Mouse (Mus musculus) myocyte (in vitro differentiated cells): ENCODE measurements at regions not wholly inside any gene's neighbourhood (a gene's known extent, or its start where the extent isn't known, plus 50 kb on each side); places are given as distances from the start of the nearest gene placed in this dataset.

Experiments
- CEBPB ChIP-seq: IDR thresholded peaks from 2 replicates; pipeline ENCODE4 v1.6.1; 2011; ENCODE audit warnings: mild to moderate bottlenecking, moderate library complexity; ENCODE audit not compliant: poor library complexity, insufficient read depth, severe bottlenecking
- SRF ChIP-seq: IDR thresholded peaks from one replicate; pipeline ENCODE4 v1.6.1; 2011; ENCODE audit warnings: low read depth; ENCODE audit not compliant: control insufficient read depth, insufficient read length
- TCF12 ChIP-seq: IDR thresholded peaks from one replicate; pipeline ENCODE4 v1.6.1; 2011; ENCODE audit warnings: mild to moderate bottlenecking, control low read depth; ENCODE audit not compliant: poor library complexity, insufficient read depth, severe bottlenecking

GRCm38 (mm10) chr5:52982056-52982455, 55.8 kb upstream of the Slc34a2 start:
- TF ChIP-seq TCF12 (no peak), SRF (no peak), CEBPB (no peak)
